Mouse (Mus musculus): ENCODE results near the gene Adgra1. TPM values are rescaled to one million over a fixed set of nuclear protein-coding genes. Genes with fewer than 3 reads are reported as not detected.

The Adgra1 gene
- total RNA-seq (2014; fragmentation: Nextera tagmentation) (not detected in 2 replicates), total RNA-seq (2017) (not detected in 2 replicates)

DNA sequence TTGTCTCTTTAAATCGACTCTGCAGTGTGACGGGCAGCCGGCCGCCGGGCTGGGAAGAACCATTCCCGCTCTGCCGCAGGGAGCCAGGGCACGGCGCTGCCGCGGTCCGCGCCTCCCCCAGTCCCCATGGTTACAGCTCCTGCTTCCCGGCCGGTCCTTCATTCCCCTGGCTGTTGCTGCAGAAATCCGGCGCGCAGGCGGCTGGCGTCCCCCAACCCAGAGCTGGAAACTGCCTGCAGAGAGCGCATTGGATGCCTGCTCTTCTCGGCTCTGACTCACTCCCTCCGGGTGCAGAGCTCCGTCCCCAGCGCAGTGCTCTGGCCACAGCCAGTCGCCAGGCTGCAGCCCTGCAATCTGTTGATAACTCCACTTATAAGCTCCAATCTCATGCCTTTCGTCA is at the start of gene Adgra1:
Adgra1 (plus strand) TSS at position 139 of the 400 bp plus-strand sequence.
- ATAC-seq (replicated peaks; ENCODE audit: poor library complexity, severe bottlenecking) = no peak

DNA sequence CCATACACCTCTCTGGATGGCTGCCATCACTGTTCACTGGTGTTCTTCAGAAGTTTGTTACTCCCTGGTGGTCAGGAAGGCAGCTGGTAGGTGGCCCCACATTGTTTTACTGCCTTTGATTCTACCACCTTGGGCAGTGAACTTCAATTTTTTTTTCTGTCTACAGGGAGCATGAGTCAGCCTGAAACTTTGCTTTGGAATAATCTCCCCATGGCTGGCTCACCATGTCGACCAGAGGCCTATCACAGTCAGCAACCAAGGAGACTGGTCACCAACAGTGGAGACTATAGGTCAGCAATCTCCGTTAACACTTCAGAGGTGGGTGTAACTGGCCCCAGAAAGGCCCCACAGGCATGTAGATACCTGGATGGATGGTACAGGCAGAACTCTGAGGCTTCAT is 46.6 kb upstream of the Adgra1 start:
- no peak for ATAC-seq (replicated peaks; ENCODE audit: poor library complexity, severe bottlenecking)

DNA sequence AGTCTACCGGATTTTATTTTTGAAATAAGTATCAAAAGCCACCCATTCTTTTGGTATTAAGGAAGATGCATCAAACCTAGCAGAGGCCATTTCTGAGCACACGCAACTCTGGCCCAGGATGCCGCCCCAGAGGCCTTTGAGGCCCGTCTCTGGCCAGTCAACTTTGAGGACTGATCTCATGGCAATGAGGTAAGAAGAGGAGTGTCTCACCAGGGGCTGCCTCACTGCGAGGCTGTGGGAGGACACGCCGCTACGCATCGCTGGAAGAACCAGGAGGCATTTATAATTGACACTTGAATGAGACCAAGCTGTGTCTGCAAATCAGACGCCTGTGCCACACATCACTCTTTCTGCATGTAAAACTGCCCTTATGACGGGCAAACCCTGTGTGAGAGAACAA is 45.0 kb upstream of the Adgra1 start:
- no peak for ATAC-seq (replicated peaks; ENCODE audit: poor library complexity, severe bottlenecking)

DNA sequence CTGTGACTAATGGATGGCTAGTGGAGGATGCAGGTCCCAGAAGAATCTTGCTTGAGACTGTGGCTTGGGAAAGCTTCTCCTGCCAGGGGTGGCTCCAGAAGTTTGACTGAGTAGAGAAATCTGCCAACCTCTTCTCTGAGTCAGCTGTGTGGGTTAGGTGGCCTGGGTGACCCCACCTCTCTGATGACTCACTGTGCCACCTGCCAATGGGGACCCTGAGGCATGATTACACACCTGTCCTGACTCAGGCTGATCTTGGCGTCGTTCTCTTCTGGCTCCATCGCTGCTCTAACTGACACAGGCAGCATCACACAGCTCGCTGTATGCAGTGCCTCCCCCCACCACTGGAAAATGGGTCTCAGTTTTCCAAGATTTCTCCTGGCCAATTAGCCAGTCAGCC is 44.3 kb upstream of the Adgra1 start:
- no peak for ATAC-seq (replicated peaks; ENCODE audit: poor library complexity, severe bottlenecking)

DNA sequence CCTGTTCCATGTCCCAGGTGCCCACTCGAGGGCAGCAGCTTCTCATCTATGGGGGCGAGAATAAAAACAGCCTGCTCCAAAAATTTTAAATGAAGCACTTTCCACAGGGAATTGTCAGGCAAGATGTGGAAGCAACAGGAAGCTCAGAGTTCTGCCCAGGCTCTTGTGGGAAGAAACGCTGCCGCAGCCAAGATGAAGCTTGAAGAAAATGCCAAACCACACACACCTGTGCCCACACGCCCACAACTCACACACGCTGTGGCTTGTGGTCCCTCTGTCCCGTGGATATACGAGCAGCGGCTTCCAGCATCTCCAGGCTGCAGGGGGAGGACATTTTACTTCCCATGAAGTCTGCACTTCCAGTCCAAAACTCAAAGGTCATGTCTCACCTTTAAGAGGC is 42.4 kb upstream of the Adgra1 start:
- ATAC-seq (replicated peaks; ENCODE audit: poor library complexity, severe bottlenecking) = no peak

DNA sequence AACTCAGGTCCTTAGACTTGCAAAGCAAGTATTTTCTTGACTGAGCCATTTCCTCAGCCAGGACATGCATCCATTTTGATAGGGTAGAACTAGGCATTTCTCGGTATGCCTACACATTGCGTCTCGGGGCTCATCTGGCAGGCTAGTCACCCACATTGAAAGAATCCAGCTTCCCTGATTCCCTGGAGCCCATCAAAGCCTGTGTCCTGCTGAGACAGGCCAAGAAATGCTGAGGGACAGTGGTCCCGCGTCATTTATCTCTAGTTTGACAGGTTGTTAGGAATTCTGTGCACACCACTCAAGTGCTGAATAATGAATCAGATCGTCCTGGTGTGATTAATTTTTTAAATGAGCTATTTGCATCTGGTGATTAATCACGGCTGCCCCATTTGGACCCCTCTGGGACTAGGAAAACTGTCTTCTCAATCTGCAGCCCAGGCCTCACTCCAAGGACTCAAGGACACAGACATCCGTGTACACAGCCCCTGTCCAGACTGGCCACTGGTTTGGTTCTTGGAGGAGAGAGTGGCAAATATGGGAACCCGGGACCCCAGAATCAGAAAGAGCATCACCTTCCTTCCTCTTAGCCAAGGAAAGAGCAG is 38.9 kb upstream of the Adgra1 start:
- ATAC-seq (replicated peaks; ENCODE audit: poor library complexity, severe bottlenecking) = no peak

DNA sequence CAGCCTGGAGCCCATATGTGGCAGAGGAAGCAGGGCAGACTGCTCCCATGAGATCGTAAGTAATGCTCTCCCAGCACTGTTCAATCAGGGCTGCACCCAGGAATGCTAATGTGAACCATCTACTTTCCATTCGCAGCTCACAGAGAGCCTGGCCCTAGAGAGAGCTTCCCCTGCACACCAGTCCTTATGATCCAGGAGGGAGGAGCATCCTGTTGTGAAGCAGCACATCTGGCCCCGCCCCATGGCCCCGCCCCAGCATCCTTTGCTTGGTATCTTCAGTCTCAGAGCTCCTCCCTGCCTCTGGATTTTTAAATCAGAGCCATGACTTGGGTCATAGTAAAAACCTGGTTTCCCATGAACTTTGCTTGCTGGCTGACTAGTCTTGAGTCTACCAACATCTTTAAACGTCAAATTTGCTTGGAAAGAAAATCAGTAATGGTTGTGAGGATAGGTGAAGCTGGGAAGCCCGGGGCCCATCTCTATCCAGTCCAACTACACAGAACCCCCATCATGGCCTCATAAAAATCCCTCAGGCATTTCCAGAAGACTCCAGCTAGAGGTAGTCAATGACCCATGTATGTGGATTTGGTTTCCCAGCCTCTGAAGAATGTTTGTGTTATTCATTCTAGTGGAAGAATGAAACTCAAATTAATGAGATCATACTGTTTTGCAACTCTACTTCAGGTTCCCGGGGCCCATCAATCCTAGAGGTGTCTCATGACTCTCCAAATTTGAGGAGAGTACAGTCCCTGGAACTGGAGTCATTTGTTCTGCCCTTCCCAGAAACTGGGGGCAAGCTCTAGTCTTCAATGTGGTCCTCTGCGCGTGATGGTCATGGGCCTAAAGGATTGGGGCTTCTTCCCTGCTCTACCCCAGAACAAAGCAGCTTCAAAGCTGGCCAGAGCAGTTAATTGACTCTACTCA is 36.5 kb upstream of the Adgra1 start:
- ATAC-seq (replicated peaks; ENCODE audit: poor library complexity, severe bottlenecking) = no peak

DNA sequence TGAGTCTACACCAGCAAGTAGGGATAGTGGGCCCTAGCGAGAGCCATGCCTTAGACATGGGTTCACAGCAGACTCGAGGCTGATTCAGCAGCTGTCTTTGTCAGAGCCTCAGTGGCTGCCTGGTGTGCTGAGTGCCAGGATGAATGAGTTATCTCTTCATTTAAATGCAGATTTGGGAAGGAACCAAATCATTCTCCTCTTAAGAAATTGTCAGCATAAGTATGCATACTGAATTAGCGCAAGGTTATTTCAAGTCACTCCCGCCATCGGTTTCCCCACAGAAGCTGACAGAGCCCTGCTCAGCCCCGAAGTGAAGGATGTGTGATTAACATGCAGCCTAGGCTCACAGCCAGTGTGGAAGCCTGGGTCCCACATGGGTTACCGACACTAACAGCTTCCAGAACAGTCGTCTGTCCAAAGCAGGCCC is 27.8 kb upstream of the Adgra1 start:
- no peak for ATAC-seq (replicated peaks; ENCODE audit: poor library complexity, severe bottlenecking)

DNA sequence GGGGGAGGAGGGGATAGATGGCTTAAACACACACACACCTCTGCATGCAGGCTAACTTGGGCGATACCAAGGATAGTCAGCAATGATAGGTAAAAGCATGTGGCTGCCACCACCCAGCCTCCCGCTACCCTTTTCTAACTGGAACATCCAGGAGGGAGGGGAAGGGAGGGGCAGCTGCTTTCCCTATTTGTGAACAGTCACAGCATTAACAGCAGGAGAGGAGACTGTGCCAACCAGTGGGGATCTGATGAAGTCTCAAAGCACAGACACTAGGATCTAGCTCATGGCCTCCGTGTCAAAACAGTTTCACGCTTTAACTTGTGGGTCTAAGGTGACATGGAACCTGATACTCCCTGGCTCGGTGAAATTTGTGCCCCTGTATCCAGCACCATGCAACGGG is 23.9 kb upstream of the Adgra1 start:
- no peak for ATAC-seq (replicated peaks; ENCODE audit: poor library complexity, severe bottlenecking)

DNA sequence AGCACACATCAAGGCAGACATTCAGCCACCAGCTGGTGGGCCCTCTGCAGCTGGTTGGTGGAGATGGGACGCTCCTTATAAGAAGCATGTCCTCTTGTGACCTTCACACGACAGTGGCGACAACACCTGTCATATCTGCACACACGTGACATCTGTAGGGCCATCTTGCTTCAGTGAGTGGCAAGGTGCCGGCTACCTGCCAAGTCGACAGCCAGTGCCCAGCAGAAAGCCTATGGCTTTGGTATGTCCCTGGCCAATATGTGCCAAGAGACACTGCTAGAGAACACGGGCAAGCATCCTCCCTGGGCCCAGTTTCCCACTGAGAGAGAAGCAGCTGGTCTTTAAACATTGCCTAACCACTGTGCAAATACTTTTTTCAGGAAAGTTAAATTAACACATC is 22.3 kb upstream of the Adgra1 start:
- no peak for ATAC-seq (replicated peaks; ENCODE audit: poor library complexity, severe bottlenecking)

DNA sequence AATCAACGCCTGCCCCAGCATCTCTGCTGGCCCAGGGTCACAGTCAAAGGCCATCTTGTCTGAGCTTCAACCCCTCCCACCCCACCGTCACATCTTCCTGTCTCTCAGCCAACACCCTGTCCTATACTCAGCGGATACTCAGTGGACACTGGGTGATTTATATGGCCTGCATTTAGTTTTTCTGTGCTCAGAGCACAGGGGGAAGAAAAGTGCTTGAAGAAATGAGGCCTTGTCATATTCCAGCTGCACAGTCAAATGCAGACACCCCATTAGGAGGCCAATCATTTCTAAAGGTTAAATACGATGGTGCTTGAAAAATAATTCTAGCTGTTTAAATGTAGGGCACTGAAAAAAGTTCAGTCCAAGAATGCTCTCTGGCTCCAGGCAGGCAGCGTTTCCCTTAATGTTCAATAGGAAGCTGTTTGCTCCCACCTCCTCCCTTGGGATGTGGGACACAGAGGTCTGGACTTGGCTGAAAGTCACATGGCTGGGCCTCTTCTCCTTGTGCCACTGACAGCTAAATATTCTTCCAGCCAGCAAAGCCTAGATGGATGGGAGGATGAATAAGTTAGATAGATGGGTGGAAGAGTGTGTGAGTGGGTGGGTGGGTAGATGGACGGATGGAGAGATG is 20.3 kb upstream of the Adgra1 start:
- no peak for ATAC-seq (replicated peaks; ENCODE audit: poor library complexity, severe bottlenecking)

DNA sequence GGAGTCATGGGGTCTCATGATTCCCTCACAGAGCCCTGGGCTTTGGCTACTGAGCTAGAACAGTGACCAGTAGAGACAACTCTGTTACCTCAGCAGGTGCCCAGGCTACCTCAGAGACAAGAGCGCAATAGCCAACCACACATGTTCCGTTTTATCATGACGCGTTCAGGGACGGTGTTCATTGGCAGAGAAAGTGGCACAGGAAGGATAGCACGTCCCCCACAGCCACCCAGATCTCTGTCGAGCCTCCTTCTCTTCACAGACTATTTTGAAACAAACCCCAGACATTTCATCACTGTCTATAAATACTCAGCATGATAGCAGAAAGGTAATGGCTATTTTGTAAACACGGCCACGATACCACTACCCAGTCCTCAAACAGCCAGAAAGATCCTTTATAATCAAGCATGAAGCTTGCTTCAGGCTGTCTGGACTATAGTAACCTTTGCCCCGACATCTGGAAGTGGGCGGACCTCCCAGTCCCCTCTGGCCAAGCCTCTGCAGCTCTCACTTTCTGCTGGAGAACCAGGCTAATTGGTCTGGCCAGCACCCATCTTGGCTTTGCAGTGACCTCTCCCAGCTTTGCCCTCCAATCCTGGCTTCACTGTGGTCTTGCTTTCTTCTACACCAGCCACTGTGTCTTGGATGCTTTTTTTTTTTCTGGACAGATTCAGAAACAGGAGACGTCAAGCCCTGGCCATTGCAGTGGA is 11.5 kb upstream of the Adgra1 start:
- ATAC-seq (replicated peaks; ENCODE audit: poor library complexity, severe bottlenecking) = no peak

DNA sequence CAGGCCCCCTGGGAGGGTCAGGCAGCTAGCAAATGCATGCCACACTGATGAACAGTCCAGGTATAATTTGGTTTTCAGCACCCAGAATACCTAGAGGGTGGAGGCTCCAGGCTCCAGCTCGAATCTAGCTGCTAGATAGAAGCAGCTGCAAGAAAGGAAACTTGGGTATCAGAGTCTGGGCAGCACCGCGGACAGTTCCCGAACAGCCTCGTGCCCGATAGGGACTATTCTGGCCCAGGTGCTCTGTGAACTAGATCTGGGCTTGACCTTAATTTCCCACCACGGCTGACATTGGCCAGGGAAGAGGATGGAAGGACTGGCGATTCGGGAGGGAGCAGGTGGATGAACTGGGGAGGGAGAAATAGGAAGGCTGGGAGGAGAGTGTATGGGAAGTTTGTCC is 6.3 kb upstream of the Adgra1 start:
- no peak for ATAC-seq (replicated peaks; ENCODE audit: poor library complexity, severe bottlenecking)

DNA sequence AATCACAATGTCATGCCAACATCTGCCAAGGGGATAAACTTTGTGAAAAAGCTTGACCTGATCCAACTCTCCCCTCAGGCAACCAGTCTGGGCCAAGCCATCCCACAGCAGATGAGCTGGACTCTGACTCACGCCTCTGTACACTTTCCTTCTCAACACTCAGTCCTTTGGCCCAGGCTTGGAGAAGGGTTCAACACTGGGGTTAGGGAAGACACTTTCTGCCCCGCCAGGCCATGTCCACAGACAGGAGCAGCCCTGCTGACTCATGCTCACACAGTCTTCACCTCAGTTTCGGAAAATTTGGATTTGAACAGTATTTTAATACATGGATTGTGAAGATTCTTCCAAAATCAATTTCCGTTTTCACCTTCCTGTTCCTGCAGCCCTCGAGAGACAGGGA is 442 bp upstream of the Adgra1 start:
- ATAC-seq (replicated peaks; ENCODE audit: poor library complexity, severe bottlenecking) = no peak

DNA sequence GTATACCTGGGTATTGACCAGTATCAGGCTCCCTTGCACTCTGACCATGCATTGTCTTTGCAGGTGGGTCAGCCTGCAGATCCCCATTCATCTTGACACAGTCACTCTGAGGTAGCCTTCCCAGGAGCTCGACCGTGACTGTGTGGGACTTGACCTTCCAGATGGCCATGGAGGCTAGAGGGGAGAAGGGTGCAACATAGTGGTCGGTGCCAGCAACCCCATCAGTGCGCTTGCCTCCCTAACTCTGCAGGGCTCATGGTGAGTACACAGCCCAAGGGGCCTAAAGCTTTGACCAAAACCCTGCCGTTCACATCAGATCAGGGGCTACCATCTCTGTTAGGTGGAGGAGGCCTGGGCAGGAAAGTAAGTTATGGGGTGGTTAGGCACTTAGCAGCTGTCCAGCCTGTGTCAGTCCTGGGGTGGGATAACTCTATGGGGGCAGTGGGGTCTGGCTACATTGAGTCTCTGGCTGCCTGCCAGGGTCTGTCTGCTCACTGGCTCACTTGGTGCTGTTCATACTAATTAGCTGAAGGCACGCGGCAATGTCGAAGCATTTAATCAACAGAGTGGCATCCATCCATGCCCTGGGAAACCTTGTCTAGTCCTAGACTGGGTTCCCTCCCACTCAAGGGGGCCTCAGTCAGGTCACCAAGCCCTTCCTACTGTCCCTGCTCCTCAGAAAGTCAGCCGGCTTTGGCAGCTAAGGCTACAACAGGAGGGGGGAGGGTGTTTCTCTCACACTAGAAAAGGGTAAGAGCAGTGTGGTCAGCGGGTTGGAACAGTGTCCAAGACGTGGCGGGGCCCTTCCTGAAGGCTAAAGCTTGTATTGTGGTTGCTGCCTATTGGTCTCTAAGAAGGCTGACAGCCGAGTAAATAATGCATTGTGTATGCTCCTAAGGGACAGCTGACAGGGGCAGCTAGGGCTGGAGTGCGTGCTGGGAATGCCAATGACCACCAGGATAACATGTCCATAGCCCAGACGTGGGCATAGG is 1.5 kb downstream of the Adgra1 start:
- ATAC-seq (replicated peaks; ENCODE audit: poor library complexity, severe bottlenecking) = no peak

DNA sequence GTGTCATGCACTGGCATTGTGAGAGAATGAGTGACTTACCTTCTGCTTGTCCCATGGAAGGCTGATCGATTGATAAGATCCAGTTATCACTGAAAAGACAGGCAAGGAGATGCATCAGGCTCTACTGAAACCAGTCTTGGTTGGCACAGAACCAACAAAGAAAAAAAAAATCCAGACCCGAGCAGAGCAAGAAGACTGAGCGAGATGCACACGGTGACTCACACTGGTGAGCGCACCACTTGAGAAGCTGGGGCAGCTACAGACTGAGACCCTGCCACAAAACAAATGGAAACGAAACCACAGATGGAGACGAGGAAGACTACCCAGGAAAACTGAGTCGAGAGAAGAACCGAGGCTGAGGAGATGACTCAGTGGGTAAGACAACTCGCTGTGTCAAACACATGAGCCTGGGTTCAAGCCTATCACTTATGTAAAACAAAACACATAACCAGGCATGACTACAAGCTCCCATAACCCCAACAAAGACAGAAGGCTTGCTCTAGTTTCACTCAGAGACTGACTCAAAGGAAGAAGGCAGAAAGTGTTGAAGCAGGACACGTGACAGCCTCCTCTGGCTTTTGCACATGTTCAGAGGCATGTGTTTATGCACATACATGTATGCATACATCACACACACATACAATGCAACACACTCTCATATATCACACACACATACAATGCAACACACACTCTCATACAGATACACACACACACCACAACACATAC is 6.6 kb downstream of the Adgra1 start:
- no peak for ATAC-seq (replicated peaks; ENCODE audit: poor library complexity, severe bottlenecking)

DNA sequence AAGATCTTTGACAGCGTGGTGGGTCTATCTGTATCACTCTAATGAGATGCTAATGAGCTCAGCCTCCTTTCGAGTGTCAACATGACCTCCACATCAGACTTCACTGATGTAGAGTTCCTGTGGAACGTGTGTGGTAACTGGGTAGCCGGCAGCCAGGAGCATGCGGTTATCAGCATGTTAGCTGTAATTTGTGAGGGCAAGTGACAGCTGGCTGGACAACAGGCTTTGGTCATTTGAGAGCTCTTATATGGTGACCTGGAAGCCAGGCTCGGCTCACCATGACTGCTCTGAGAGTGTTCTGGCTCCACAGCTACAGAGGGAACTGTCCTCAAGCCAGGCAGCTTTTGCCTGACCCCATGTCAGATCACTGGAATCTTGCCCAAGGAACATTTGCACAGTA is 8.4 kb downstream of the Adgra1 start:
- no peak for ATAC-seq (replicated peaks; ENCODE audit: poor library complexity, severe bottlenecking)

DNA sequence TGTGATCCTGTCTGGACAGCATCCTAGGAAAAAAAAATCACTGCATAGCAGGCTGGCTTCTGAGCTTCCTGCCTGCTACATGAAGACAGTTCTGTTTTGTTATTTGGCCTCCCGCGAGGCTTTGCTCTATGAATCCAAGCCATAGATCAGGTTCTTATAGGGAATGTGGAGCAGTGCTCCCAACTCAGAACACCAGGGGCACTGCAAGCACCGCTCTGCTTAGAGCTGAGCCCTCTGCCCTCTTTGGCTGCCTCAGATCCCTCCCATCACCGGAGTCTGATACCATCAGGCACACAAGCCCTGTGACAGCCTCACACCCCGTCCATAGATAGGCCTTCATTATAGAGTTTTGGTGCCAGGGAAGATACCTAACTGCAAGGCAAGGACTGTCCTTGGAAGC is 9.2 kb downstream of the Adgra1 start:
- no peak for ATAC-seq (replicated peaks; ENCODE audit: poor library complexity, severe bottlenecking)

DNA sequence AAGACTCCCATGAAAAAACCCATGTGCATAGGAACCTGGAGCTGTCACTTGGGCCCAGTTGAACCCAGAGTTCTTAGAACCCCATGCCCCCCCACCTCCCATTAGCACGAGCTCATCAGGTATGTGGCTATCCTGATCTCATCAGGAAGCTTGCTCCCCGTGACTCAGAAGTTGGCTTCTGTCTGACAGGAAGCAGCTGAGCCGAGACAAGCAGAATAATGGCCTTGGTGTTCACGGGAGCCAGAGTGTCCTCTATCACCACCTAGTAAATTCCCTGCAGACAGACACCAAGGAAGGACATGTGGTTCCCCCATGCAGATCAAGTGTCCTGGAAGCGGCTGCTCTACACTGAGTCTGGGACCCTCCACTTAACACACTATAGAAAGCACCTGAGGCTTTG is 9.8 kb downstream of the Adgra1 start:
- no peak for ATAC-seq (replicated peaks; ENCODE audit: poor library complexity, severe bottlenecking)

Measured in granulocyte monocyte progenitor cell, adult 5-6 weeks (primary cell).